Mouse (Mus musculus) Patski (cell line): ENCODE results near the gene Bpifb2. TPM values are rescaled to one million over a fixed set of nuclear protein-coding genes. Genes with fewer than 3 reads are reported as not detected.
"Not testable (repeated sequence)": the region's sequence is repeated elsewhere in the genome, so short reads cannot be mapped to it uniquely, and the experiment has no call there.

ENCODE experiments used
- ATAC-seq: fragments of 100-300 bp; one replicate; pipeline ENCODE4 v1.8.0; 2021
- CTCF ChIA-PET: fragments of 350-600 bp; sonication (Branson Sonifier 250); formaldehyde crosslinking; loops from one replicate; lab custom pipeline; 2022; ENCODE audit warnings: inconsistent platforms; lab: Charles Lee
- POLR2A ChIA-PET: fragments of 350-600 bp; sonication (Branson Sonifier 250); formaldehyde crosslinking; loops from one replicate; lab custom pipeline; 2022; ENCODE audit warnings: antibody characterized with exemption, inconsistent platforms; lab: Charles Lee
- DNase-seq: peaks from one replicate; pipeline ENCODE4 v3.0.0-alpha.2; 2011; ENCODE audit warnings: low read depth, low spot score
- H3K27me3 ChIP-seq: fragments of 371-371 bp; one replicate; pipeline ENCODE4 v1.5.1; 2021
- CTCF ChIP-seq: fragments of 100-300 bp; IDR thresholded peaks from one replicate; pipeline ENCODE4 v1.5.1; 2021
- in situ Hi-C: fragments of 300-500 bp; cut with MboI; formaldehyde crosslinking; loops from 3 replicates; pipeline ENCODE4 v1.11.1; 2018; ENCODE audit warnings: low pct_unique_long_range_greater_than_20kb, mixed read lengths
- polyA plus RNA-seq: library from polyadenylated mRNA; unstranded; gene quantifications from one replicate; pipeline ENCODE4 v1.2.3, GENCODE M21; 2021

Gene Bpifb2
- not detected for polyA plus RNA-seq

DNA sequence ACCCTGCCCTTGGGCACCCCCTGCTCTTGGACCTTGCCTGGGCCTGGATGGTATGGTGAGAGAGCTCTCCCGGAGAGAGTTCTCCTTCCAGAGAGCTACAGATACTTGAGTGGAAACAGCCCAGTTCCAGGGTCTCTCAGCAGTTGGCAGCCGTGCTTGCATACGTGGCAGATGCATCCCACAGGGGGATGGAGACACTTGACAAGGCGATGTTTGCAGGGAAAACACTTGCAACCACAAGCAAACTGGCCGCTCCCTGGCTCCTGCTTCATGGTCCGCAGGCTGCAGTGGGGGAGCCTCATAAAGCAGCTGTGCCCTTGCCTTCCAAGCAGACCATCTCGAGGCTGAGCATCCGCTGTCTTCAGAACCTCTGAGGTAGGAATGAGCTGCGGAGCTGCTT is at the start of gene Bpifb2:
TSS of gene Bpifb2 (plus strand) at position 301 of the 400 bp plus-strand sequence.
- CTCF ChIA-PET = no interaction called here
- in situ Hi-C loops = no loop called here
- H3K27me3 ChIP-seq = peaks cover 11% of the 10 kb centered on the region
- no peak for DNase-seq
- POLR2A ChIA-PET = no interaction called here
- ATAC-seq = no peak
- TF ChIP-seq CTCF = no peak

DNA sequence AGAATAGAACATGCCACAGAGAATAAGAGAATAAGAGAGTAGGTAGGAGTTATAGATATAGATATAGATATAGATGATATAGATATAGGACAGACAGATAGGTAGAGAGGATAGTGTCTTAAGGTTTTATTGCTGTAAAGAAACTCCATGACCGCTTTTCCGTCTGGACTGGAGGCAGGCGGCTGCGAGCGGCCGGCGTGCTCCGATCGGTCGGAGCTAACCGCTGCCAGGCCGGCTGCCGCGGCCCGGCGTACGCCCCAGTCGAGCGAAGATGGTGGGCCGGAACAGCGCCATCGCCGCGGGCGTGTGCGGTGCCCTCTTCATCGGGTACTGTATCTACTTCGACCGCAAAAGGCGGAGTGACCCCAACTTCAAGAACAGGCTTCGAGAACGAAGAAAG is 48.9 kb upstream of the Bpifb2 start:
- POLR2A ChIA-PET, in situ Hi-C loops, CTCF ChIA-PET, H3K27me3 ChIP-seq, ATAC-seq, DNase-seq: not testable (repeated sequence)

DNA sequence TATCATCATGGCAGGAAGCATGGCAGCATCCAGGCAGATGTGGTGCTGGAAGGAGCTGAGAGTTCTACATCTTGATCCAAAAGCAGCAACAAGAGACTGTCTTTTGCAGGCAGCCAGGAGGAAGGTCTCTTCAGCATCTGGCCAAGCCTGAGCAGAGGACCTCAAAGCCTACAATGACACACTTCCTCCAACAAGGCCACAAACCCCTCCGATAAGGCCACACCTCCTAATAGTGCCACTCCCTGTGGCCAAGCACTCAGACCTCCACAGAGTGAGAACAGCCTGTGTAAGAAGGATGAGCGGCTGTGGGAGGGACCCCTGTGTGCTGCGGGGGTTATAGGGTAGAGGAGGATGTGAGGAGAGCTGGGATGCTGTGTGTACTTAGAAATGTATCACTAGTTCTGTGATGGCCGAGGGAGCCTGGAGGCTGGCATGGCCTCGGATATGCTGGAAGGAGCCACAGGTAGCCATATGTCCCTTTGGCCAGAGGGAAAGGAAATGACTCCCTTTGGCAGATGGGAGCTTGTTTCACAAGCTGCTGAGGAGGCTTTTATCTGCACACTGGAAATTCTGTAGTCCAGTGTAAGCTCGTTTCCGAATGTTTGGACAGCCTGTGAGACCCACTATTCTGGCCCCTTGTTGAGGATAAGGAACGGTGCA is 47.5 kb upstream of the Bpifb2 start:
- ATAC-seq (no peak), DNase-seq (no peak)
- CTCF ChIA-PET = interaction anchor here (0.9 to 1.0 kb wide), 2 partner anchors 8 to 12 kb away, joined by 3 to 5 read pairs; no protein-coding TSS in a partner anchor
- in situ Hi-C loops = no loop called here
- POLR2A ChIA-PET = no interaction called here
- H3K27me3 ChIP-seq = no peaks in the 10 kb centered on the region
- TF ChIP-seq CTCF = no peak

DNA sequence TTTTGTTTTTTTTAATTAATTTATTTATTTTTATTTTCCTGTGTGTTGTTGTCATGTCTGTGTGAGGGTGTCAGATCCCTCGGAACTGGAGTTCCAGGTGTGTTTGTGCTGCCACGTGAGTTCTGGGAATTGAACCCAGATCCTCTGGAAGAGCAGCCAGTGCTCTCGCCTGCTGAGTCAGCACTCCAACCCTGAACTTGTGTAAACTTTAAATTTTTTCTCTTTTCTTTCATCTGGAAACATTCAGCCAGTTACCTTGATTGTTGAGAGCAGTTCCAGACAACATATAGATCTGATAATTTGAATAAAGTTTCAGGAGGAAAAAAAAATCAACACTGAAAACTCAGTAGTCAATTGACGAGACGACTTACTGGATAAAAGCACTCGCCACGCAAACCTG is 46.1 kb upstream of the Bpifb2 start:
- POLR2A ChIA-PET = no interaction called here
- no peak for TF ChIP-seq CTCF
- no peak for ATAC-seq
- H3K27me3 ChIP-seq = no peaks in the 10 kb centered on the region
- DNase-seq = no peak
- in situ Hi-C loops = no loop called here
- CTCF ChIA-PET = interaction anchor here (0.9 to 1.0 kb wide), 2 partner anchors 10 kb away, joined by 3 to 5 read pairs; no protein-coding TSS in a partner anchor

DNA sequence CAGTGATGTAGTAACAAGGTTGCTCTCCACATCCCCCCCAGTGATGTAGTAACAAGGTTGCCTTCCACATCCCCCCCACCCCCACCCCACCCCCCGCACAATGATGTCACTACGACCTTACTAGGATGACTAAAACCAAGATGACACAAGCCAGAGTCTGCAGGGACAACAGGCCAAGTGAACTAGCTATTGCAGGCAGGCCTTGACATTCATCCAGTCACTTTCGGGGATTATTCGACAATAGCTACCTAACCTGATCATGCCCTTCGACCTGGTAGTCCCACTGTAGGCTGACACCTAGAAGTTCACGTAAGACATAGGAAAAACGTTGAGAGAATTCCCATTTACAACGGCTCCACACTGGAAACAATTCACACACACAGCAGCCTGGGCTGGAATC is 41.6 kb upstream of the Bpifb2 start:
- POLR2A ChIA-PET = no interaction called here
- ATAC-seq = no peak
- no peaks in the 10 kb centered on the region for H3K27me3 ChIP-seq
- no peak for DNase-seq
- CTCF ChIA-PET = no interaction called here
- in situ Hi-C loops = no loop called here
- TF ChIP-seq CTCF = no peak

DNA sequence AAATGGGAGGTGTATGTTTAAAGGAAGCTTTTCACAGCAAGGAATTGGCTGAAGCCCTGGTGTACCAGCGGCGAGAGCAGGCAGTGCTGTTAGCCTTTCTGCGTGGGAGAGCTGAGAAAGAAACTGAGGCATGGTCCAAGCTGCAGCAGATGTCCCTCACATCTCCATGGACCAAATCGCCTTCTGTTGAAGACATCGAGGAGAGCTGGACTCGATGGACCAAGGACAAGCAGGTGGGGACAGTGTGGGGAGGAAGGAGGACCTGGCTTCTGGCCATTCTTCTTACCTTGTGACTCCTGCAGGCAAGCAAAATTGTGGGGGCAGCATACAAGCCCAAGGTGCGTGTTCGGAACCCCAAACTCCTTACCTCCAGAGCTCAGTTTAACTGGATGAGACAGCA is 32.0 kb upstream of the Bpifb2 start:
- ChIA-PET CTCF (no interaction called here), POLR2A (no interaction called here)
- no peak for ATAC-seq
- no peaks in the 10 kb centered on the region for H3K27me3 ChIP-seq
- no peak for DNase-seq
- in situ Hi-C loops = no loop called here
- no peak for TF ChIP-seq CTCF

DNA sequence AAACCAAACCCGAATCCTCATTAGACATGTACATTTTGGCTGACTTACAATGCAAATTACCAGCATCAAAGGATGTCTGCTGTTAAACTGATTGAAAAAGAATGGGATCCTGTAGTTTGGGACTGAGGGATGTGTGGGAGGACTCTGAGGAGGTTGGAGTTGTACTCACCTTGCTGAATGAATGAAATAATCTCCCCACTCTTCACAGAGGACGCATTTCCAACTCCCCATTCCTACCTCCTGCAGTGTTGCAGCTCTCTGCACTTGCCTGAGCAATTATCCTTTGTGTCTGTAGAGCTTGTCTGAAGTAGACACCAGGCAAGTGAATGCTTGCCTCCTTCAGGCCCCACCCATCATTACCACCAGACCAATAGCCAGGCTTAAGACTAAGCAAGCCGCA is 26.5 kb upstream of the Bpifb2 start:
- in situ Hi-C loops = loop anchor here (5.0 kb wide), 1 partner anchor 181 kb away; no protein-coding TSS in a partner anchor
- H3K27me3 ChIP-seq = peaks cover 6% of the 10 kb centered on the region
- DNase-seq (no peak), ATAC-seq (no peak)
- CTCF ChIA-PET = no interaction called here
- POLR2A ChIA-PET = no interaction called here
- no peak for TF ChIP-seq CTCF

DNA sequence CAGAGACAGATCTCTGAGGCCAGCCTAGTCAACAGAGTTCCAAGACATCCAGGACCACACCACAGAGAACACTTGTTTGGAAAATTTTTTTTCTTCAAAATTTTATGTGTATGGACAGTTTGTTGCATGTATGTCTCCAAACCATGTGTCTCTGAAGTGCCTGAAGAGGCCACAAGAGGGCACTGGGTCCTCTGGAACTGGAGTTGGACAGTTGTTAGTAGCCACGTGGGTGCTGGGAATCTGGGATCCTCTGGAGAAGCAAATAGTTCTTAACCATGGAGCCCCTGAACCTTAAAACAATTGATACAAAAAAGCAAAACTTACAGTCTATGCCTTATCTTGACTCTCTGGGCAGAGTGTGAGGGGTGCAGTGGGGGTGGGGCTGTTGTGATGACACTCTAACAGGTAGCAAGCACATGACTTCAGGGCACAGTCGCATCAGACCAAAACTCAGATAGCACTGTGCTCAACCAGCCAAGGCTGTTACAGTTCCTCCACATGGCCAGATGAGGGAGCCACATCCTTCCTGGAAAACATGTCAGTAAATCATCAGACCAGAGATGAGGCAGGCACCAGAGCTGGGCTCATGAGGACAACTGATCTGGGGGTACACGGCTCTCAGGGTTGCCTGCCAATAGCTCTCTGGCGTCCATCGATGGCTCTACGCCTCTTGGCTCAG is 24.4 kb upstream of the Bpifb2 start:
- in situ Hi-C loops = no loop called here
- ATAC-seq (no peak), DNase-seq (no peak)
- CTCF ChIA-PET = interaction anchor here (1.1 to 1.5 kb wide), 4 partner anchors 9 to 181 kb away, joined by 3 read pairs; no protein-coding TSS in a partner anchor
- no peak for TF ChIP-seq CTCF
- peaks cover 10% of the 10 kb centered on the region for H3K27me3 ChIP-seq
- POLR2A ChIA-PET = no interaction called here

DNA sequence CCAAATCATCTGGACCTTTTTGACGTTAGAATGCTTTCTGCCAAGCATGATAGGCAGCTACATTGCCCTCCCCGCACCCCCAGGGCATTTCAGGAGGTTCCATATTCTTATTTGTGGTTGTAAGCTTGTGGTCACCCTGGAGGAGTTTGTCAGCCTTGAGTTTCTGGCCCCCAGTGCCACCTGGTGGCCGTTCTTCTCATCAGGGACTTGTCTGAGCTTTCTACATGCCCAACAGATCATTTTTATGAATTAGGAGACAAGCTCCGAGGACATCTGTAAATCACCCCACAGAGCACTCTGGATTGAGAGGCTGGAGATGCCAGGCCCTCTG is 23.9 kb upstream of the Bpifb2 start:
- ATAC-seq (no peak), DNase-seq (peak; percentile 7)
- TF ChIP-seq CTCF = no peak
- ChIA-PET CTCF (interaction anchor here (1.1 to 1.5 kb wide), 4 partner anchors 9 to 182 kb away, joined by 3 read pairs; no protein-coding TSS in a partner anchor), POLR2A (no interaction called here)
- H3K27me3 ChIP-seq = peaks cover 10% of the 10 kb centered on the region
- in situ Hi-C loops = no loop called here

DNA sequence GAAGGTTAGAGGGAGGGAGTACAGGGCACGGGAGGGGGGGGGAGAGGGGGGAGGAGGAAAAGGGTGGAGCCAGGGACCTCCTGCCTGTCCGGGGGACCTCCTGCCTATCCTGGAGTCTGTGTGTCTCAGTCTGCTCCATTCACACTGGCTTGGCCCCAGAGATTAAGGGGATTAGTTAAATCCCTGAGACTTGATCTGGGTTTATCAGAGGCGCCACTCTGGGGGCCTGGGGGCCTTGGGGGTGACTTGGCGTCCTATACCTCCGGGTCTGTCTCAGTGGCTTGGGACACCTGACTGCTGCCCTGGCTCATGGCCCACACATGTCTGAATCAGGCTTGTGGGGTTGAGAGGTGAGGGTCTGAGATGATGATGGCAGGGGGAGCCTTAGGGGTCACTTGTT is 21.3 kb upstream of the Bpifb2 start:
- H3K27me3 ChIP-seq = peaks cover 22% of the 10 kb centered on the region
- in situ Hi-C loops = no loop called here
- TF ChIP-seq CTCF = no peak
- ChIA-PET CTCF (interaction anchor here (1.3 kb wide), 1 partner anchor 12 kb away, joined by 3 read pairs; no protein-coding TSS in a partner anchor), POLR2A (interaction anchor here (0.5 kb wide), 1 partner anchor 146 kb away, joined by 3 read pairs; no protein-coding TSS in a partner anchor)
- no peak for ATAC-seq
- DNase-seq = no peak

DNA sequence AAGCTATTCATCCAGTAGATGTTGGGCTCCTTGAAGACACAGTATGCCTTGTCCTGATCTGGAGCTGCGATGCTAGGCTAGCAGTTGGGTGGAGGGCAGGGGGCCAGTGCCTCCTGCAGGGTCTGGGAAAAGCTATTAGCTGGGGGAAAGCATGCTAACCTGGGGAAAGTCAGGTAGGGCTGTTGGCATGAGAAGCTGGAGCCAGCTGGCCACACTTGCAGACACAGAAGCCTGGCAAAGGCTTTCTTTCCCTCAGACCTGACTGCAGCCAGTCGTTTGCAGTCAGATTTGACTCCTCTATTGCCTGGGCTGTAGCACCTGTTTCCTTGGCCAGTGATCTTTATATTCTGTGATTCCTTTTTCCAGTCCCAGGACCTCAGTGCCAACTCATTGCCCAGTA is 15.3 kb upstream of the Bpifb2 start:
- in situ Hi-C loops = no loop called here
- POLR2A ChIA-PET = no interaction called here
- TF ChIP-seq CTCF = no peak
- peaks cover 22% of the 10 kb centered on the region for H3K27me3 ChIP-seq
- CTCF ChIA-PET = interaction anchor here (0.9 kb wide), 1 partner anchor 8 kb away, joined by 3 read pairs; no protein-coding TSS in a partner anchor
- ATAC-seq (no peak), DNase-seq (no peak)
